Mouse (Mus musculus) thymus, postnatal 25 days (tissue): ENCODE measurements around the gene Pfkl.
"Not testable (repeated sequence)": the region's sequence is repeated elsewhere in the genome, so short reads cannot be mapped to it uniquely, and the experiment has no call there.

Source experiments
- DNase-seq: peaks from one replicate; pipeline ENCODE4 v3.0.0; 2022

Gene Pfkl

DNA sequence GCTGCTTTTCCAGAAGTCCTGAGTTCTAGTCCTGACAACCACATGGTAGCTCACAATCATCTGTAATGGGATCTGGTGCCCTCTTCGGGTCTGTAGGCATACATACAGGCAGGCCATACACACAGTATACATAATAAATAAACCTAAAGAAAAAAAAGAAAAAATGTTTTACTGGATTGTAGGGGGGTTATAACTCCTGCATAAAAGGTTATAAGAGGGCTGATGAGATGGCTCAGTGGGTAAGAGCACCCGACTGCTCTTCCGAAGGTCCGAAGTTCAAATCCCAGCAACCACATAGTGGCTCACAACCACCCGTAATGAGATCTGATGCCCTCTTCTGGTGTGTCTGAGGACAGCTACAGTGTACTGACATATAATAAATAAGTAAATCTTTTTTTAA is 1.2 kb upstream of the Pfkl start:
- DNase-seq = not testable (repeated sequence)

DNA sequence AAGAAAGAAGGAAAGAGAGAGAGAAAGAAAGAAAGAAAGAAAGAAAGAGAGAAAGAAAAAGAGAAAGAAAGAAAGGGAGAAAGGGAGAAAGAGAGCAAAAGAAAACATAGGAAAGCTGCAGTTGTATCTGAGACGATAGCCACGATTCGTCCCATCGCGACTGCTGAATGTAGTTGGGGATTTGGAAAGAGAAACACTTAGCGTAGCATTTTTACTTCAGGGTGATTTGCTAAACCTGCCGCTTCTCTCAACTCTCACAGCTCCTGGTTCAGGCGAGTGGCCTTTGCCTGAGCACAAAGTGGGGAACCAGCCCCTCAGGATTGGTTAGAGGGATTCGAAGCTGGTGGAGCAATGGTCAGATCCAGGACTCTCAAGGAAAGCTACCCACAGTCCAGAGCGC is 452 bp upstream of the Pfkl start:
- DNase-seq = peak; percentile 10

DNA sequence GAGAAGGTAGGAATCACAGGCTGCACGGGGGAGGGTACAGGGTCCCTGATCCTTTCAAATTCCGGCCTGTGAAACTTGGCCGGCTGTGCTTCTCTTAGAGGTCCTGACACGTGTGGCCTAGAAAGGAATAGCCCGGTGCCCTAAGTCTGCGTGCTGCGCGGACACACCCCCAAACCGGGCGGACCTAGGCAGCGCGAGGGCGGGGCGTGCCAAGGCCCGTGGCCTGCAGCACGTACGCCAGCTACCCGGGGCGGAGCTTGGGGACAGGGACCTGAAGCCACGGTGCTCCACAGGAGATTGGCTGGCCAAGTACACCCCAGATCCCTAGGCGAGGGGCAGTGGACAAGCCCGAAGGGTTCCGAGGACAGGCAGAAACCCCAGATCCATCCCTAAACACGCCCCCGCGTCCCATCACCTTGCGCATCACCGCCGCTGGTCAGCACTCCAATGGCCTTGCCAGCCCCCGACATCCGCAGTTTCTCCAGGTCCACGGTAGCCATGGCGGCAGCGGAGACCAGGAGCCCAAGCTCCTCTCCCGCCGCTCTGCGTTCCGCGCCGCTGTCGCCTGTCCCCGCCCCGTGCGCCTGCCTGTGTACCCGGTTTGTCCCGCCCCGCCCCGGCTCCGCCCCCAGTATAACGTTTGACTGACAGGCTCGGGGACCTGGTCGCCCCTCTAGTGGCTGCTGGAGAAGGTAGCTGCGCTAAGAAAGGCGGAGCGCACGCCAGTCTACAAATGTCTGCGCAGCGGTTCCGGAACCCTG is 519 bp downstream of the Pfkl start:
- peak; percentile 96 for DNase-seq

DNA sequence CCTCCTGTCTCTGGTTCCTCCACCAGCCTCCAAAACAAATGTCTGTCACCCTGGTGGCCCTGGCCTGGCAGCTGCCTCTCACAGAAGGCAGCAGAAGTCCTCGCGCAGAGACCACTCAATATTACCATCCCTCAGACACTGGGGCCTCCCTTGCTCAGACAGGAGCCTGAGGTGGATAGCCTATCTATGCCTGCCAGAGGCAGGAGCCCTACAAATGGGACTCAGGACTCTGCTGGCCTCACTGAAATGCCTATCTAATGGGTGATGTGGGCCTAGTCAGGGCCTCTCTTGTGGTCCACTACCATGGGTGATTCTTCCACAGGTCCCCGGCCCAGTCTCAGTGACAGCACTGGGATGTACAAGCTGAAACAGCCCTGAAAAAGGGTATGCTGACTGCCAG is 1.7 kb downstream of the Pfkl start:
- no peak for DNase-seq

- no peak for DNase-seq
Measured at GRCm38 (mm10) chr10:78007203-78007602, 2.7 kb downstream of the Pfkl start.

- no peak for DNase-seq
Measured at GRCm38 (mm10) chr10:78005791-78006438, 4.0 kb downstream of the Pfkl start.

- DNase-seq = no peak
Measured at GRCm38 (mm10) chr10:78004479-78005100, 5.3 kb downstream of the Pfkl start.

DNA sequence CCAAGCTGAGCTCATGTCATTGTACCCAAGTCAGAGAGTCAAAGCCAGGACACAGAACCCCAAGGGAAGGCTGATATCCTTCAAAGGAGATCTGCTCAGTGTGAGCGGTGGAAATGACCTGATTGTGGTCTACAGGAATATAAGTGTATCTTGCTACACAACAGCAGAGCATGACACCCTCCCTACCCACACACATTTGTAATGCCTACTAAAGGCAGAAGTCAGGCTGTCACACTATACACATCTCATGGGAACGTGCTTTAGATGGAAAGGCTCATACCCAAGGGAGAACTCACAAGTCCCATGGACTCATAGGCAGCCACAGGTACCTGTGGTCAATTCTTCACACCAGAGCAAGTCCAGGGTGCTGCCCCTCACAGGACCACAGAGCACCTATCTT is 7.6 kb downstream of the Pfkl start:
- DNase-seq = no peak

DNA sequence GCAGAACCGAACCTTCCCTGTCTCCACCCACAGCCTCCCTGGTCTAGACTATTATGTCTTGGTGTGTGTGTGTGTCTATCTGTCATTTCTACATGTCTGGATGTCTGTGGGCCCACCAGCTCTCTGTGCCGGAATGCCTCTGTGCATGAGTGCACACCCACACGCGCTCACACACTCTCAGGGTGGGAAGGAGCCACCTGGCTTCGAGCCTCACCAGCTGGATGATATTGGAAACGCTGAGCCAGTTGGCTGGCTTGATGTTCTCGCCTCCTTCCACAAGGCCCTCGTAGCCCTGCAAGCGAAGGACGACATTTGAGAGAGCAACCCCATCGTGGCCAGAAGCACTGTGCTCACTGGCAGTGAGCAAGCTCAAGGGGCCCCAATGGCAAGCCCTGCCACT is 8.1 kb downstream of the Pfkl start:
- no peak for DNase-seq

- DNase-seq = no peak
Measured at GRCm38 (mm10) chr10:78000200-78000599, 9.7 kb downstream of the Pfkl start.

DNA sequence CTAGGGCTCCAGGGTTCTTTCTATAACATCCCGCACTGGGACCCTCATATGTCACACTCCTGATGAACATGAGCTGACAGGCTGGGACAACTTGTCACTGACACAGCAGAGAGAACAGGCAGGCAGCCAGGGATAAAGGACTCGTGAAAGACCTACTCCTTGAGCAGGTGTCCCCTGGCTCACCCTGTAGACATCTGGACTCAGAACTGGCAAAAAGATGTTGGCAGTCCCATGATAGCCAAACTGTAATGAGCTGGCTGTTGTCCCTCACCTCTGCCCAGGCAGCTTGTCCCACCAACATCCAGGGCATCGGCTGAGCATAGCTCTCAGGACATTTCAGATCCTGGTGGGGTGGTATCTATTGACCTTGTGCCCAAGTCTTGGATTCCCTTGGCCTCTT is 14.2 kb downstream of the Pfkl start:
- no peak for DNase-seq

DNA sequence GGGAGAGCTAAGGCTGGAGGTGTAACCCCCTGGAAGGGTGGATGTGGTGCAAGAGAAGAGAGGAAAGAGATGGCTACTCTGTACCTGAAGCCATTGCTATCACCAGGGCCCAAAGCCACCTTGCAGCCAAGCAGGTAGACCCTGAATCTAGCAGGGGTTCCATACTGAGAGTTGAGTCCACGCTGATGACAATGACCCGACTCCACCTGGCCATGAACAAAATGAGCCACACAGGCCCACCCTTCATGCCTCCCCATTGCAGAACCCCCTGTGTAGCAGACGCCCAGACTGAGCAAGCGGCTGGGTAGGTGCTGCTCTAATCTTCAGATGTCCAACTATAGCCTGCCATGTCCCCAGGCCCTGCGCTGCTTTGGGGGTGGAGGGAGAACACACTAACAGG is 24.1 kb downstream of the Pfkl start:
- DNase-seq = no peak

- peak; percentile 72 for DNase-seq
Measured at GRCm38 (mm10) chr10:77984660-77985059, 25.2 kb downstream of the Pfkl start.

- DNase-seq = peak; percentile 99
Measured at GRCm38 (mm10) chr10:77978351-77979350, 31.2 kb downstream of the Pfkl start, which contains the start of gene 1810043G02Rik. TSS of gene 1810043G02Rik (plus strand) at chr10:77978524.

- DNase-seq = no peak
Measured at GRCm38 (mm10) chr10:77976458-77977150, 33.3 kb downstream of the Pfkl start.

DNA sequence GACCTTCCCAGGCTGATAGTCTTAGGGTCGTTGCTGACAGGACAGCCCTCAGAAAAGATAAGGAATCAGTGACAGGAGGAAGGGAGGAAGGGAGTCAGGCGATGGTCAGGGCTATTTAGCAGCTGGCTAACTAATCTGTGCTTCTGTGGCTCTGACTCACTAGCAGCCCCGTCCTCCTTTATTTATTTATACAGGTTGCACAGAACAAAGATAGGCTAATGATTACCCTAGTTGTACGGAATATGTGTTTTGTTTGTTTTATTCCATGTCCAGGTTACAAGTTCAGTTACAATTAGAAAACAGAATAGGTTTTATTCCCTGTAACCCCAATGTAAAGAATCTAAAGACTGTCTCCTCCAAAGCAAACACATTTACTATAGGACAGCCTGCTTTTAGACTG is 34.2 kb downstream of the Pfkl start:
- DNase-seq = no peak

- no peak for DNase-seq
Measured at GRCm38 (mm10) chr10:77974811-77975210, 35.1 kb downstream of the Pfkl start.

DNA sequence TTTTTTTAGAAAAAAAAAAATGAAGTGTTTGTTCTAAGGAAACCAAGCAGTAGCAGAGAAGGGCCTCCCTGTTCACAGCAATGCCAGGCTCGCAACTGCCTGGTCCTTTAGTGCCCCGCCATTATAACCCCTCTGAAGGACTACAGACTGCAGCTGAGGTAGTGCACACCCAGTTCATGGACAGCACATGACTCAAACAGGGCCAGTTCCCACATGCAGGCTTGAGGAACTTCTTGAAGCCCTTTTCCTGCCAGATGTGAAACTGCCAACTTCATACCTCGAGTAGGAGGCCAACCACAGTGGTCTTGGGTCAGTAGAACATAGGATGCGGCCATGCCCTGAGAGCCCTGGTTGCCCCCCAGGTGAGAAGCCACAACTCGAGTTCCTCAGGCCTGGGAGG is 35.6 kb downstream of the Pfkl start:
- no peak for DNase-seq

GRCm38 (mm10) chr10:77971709-77972553 is 38.0 kb downstream of the Pfkl start:
- DNase-seq = peak; percentile 54

DNA sequence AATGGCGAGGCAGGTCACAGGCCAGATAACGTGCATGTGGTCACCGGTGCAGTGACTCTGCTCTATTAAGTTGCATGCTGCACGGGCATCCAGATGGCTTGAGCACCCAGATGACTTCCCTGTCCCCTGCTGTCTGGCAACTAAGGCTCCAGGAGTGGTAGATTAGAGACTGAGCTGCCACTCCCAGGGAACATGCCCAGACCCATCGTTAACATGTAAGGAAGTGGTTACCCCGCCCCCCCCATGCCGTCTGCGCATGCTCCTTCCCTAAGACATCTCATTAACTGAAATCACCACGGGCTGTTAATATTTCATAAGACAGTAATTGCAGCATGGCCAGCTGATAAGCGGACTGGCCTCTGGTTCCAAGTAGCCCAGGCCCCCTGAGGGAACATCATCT is 38.7 kb downstream of the Pfkl start:
- DNase-seq = no peak

DNA sequence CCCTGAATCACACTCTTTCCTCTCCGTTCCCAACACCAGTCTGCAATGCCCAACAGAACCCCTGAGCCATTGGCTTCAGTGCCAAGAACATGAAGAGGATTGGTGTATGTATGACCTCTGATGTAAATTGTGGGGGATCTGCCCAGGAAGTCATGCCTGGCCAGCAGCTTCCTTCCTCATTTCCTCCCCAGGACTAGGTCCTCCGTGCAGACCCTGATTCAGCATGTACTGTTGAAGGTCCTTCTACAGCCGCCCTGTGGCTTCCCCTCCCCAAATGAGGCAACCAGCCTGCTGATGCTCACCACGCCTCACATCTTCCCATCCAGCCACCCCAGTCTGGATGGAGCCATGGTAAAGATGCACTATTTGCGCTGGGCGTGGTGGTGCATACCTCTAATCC is 39.4 kb downstream of the Pfkl start, which contains the start of gene Trpm2:
Gene Trpm2 (minus strand): TSS at position 83 of the 400 bp plus-strand sequence.
- DNase-seq = no peak
